Mouse (Mus musculus) neural tube, embryonic 11.5 days (tissue): ENCODE data around the gene Msh4. TPM values are rescaled to one million over a fixed set of nuclear protein-coding genes. Genes with fewer than 3 reads are reported as not detected.
"Not testable (repeated sequence)": the region's sequence is repeated elsewhere in the genome, so short reads cannot be mapped to it uniquely, and the experiment has no call there.

Source experiments
- ATAC-seq: fragments of 200-750 bp; cut with Nextera tagmentation; 2 replicates; pipeline ENCODE4 v1.8.0; 2017; ENCODE audit warnings: moderate number of reproducible peaks, mild to moderate bottlenecking, moderate TSS enrichment, moderate library complexity; ENCODE audit not compliant: insufficient read depth, low FRiP score, low TSS enrichment
- DNase-seq: peaks from one replicate; pipeline ENCODE4 v3.0.0-alpha.2; 2015; ENCODE audit warnings: low spot score
- H3K27ac ChIP-seq: fragments of 300-500 bp; sonication (generic); 2 replicates; pipeline ENCODE4 v1.5.1; 2014; ENCODE audit warnings: low read depth, mild to moderate bottlenecking, low read length
- H3K27me3 ChIP-seq: fragments of 300-500 bp; sonication (generic); 2 replicates; pipeline ENCODE4 v1.6.1; 2014; ENCODE audit warnings: mild to moderate bottlenecking, low read length, mixed read lengths; ENCODE audit not compliant: control insufficient read depth, insufficient read depth
- H3K36me3 ChIP-seq: fragments of 300-500 bp; sonication (generic); 2 replicates; pipeline ENCODE4 v1.6.1; 2014; ENCODE audit warnings: mild to moderate bottlenecking, low read length, moderate library complexity, mixed read lengths; ENCODE audit not compliant: control insufficient read depth, insufficient read depth
- H3K4me1 ChIP-seq: fragments of 300-500 bp; sonication (generic); 2 replicates; pipeline ENCODE4 v1.6.1; 2014; ENCODE audit warnings: low read length, mixed read lengths; ENCODE audit not compliant: control insufficient read depth, insufficient read depth
- H3K4me2 ChIP-seq: fragments of 300-500 bp; sonication (generic); 2 replicates; pipeline ENCODE4 v1.6.1; 2014; ENCODE audit warnings: low read depth, mild to moderate bottlenecking, moderate library complexity
- H3K4me3 ChIP-seq: fragments of 300-500 bp; sonication (generic); 2 replicates; pipeline ENCODE4 v1.5.1; 2014; ENCODE audit warnings: low read depth, low read length
- H3K9ac ChIP-seq: fragments of 300-500 bp; sonication (generic); 2 replicates; pipeline ENCODE4 v1.6.1; 2014; ENCODE audit warnings: mild to moderate bottlenecking, low read length
- H3K9me3 ChIP-seq: fragments of 300-500 bp; sonication (generic); 2 replicates; pipeline ENCODE4 v1.6.1; 2016; ENCODE audit warnings: low read length; ENCODE audit not compliant: control insufficient read depth
- WGBS: fragments of 180-500 bp; shearing (Covaris S2); extraction: QIAGEN DNeasy Blood & Tissue Kit; methylation state at CpG from one replicate; pipeline ENCODE4 v1.1.7; 2014; 5-methylcytosine and 5-hydroxymethylcytosine counted together
- polyA plus RNA-seq: library from polyadenylated mRNA; unstranded; fragments of >200 nt; fragmentation: Nextera tagmentation; extraction: Ambion mirVana; gene quantifications from 2 replicates; pipeline ENCODE4 v1.2.1, GENCODE M21; 2014

Msh4 gene
- polyA plus RNA-seq, 1 experiment from 2014 or later: 0.07 TPM

DNA sequence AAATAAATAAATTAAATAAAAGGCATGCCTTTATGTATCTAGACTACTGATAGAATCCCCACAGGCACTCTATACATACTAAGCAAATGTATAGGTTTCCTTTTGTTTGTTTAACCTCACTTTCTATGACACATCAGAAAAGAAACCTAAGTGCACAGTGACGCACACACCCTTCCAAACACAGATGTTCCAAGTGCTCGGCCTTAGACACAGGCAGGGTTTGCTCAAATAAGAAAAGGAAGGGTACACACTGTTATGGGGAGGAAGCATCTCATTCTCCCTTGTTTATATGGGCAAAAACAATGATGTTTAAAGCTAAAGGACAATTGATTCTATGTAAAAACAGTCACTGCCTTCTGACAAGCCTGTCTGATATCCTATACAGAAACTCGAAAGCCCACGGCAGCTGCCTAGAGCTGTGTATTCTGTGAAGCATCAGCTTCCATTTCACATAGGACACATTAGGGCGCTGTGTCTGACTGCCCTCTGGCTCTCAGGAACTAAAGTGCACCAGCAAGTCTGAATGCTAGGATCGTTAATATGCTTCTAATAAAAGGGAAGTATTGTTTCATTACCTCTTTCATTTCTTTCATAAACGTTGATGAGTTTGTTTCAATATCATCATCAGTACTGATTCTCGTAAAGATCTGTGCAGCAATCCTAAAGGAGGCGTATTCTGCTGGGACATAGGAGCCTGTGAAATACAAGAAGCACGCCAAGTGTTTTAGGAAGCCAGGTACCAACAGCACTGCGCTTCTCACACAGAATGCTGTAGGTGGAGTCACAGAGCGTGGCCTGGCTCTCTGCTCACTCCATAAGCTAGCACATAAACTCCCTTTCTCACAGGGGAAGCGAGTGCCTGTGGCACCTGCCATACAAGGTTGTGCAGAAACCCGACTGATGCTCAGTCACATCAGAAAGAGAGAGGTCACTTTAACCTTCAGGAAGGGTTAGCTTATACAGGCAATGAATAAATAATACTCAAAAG is 38.5 kb downstream of the Msh4 start:
- 81% methylated on average over 14 of the region's 14 CpGs for WGBS
- H3K27me3 ChIP-seq: no peaks in the 10 kb centered on the region
- no peak overlapping the region for H3K4me2 ChIP-seq
- H3K9ac ChIP-seq: no peak overlapping the region
- H3K36me3 ChIP-seq: no peaks in the 10 kb centered on the region
- no peaks in the 10 kb centered on the region for H3K4me1 ChIP-seq
- DNase-seq: no peak
- no peak overlapping the region for H3K4me3 ChIP-seq
- H3K27ac ChIP-seq: no peak overlapping the region
- no peak for ATAC-seq
- H3K9me3 ChIP-seq: no peaks in the 10 kb centered on the region

DNA sequence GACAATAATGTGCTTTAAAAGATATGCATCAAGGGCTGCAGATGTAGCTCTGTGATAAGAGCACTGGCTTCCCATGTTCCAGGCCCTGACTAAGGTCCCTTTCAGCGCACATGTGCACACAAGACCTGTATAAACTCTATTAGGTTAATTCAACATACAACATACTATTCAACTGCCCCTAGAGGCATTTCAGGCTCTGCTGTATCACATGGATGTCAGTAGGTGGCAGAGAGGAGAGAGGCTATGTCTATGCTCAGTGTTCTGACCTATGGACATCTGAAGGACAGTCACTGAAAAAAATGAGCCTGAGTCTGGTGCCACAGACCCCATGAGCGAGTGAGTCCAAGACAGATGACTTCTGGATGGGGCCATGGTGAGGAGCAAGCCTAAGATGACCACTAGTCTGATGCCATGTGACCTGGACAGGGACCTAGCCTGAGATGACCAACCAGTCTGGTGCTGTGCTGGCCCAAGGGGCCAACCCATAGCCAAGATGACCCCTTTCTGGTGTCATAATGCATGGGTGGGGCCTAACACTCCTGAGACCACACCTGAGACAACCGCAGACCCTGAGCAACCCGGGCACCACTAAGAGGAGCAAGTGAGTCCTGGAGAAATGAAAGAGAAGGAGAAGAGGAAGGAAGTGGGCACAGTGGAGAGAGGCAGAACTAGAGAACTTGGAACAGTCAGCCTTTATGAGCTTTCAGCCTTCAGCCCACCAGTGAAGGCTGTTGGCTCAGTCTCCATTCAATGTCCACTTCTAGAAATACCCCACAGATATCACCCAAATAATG is 41.1 kb downstream of the Msh4 start:
- 92% methylated on average over 4 of the region's 4 CpGs for WGBS

DNA sequence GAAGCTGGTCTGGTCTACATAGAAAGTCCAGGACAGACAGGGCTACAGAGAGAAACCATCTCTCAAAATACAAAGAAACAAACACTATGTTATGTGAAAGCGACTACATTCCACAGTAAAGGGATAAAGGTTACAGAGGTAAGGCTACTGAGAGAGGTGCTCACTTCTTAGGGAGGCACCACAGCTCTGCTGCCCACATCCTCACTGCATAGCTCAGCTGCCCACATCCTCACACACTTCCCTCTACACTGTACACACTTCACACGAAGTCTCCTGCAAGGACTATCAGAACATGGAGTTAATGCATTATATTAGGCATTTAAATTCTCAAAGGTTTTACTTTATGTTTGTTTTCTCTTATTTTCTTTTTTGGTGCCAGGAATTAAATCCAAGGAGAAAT is 42.1 kb downstream of the Msh4 start:
- ATAC-seq (no peak), DNase-seq (no peak)
- no peaks in the 10 kb centered on the region for H3K36me3 ChIP-seq
- H3K27ac ChIP-seq: no peak overlapping the region
- H3K27me3 ChIP-seq: no peaks in the 10 kb centered on the region
- no peaks in the 10 kb centered on the region for H3K4me1 ChIP-seq
- no peak overlapping the region for H3K4me3 ChIP-seq
- H3K9ac ChIP-seq: no peak overlapping the region
- no peaks in the 10 kb centered on the region for H3K9me3 ChIP-seq
- no peak overlapping the region for H3K4me2 ChIP-seq
- WGBS: 93% methylated on average over 2 of the region's 2 CpGs

More for the DNA sequence above, 41.1 kb downstream of the Msh4 start:
- ATAC-seq (no peak; the same call in 1 of the 2 replicates), DNase-seq (no peak)
- no peak overlapping the region for H3K9ac ChIP-seq
- H3K4me2 ChIP-seq: no peak overlapping the region
- no peak overlapping the region for H3K27ac ChIP-seq
- H3K4me1 ChIP-seq: no peaks in the 10 kb centered on the region
- no peaks in the 10 kb centered on the region for H3K27me3 ChIP-seq
- H3K4me3 ChIP-seq: no peak overlapping the region
- no peaks in the 10 kb centered on the region for H3K9me3 ChIP-seq
- H3K36me3 ChIP-seq: no peaks in the 10 kb centered on the region

DNA sequence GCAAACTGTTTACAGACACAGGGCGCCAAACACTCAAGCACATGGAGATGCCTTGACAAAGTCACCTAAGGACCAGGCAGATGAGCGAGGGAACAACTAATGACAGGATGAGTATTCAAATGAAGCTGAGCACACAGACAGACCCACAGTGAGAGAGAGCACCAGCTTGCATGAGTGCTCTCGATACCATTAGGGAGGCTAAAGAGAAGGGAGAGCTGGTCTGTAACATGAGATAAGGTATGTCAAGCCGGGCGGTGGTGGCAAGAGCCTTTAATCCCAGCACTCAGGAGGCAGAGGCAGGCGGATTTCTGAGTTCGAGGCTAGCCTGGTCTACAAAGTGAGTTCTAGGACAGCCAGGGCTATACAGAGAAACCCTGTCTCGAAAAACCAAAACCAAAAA is 45.5 kb downstream of the Msh4 start:
- ATAC-seq, H3K4me1 ChIP-seq, H3K4me2 ChIP-seq, H3K36me3 ChIP-seq, DNase-seq, H3K4me3 ChIP-seq, H3K9me3 ChIP-seq, H3K9ac ChIP-seq, H3K27ac ChIP-seq, H3K27me3 ChIP-seq: not testable (repeated sequence)
- WGBS: 93% methylated on average over 8 of the region's 8 CpGs

DNA sequence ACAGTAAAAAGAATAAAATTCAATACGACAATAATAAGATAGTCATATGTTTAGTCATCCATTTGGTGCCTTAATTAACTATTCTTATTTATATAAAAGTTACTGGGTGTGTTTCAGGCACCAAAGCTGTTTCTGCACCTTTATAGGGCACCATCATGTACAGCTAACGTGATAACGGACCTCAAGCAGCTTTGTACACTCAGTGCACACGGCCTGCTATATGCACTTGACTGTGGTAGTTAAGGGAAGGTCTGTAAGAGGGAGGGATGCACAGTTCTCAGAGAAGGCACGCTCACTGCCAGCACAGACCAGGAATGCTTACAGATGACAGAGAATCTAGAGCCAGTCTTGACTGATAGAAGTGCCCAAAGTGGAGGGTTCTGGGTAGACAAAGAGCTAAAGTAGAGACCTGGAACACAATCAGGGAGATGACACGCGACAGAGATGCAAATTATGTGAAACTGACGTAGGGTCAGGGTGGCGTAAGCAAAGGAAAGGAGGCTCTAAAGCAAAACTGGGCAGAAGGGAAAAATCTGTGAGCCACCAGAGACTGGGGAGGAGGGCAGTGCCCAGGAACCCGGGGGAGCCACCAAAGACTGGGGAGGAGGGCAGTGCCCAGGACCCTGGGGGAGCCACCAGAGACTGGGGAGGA is 47.5 kb downstream of the Msh4 start:
- 87% methylated on average over 10 of the region's 10 CpGs for whole genome bisulfite sequencing
- no peak overlapping the region for H3K27ac ChIP-seq
- H3K9ac ChIP-seq: no peak overlapping the region
- no peaks in the 10 kb centered on the region for H3K36me3 ChIP-seq
- H3K4me3 ChIP-seq: no peak overlapping the region
- no peaks in the 10 kb centered on the region for H3K9me3 ChIP-seq
- no peaks in the 10 kb centered on the region for H3K4me1 ChIP-seq
- no peaks in the 10 kb centered on the region for H3K27me3 ChIP-seq
- H3K4me2 ChIP-seq: no peak overlapping the region
- DNase-seq: no peak
- no peak for ATAC-seq

DNA sequence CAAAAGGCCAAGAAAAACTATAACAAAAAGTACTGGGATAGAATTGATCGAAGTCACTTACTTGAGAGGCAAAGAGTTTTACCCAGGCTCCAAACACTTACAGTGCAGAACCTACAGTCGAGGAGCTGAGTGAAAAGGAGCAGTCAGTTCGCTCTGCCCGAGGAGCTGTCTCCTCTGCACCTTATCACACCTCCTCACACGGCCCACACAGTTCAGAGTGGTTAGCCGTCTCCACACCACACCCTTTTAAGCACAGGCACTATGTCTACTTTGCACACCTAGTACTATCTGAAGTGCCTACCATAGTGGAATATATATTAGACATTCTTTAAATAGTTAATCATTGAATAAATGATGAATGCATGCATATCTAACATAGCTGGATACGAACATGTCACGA is 53.7 kb downstream of the Msh4 start:
- no peak for ATAC-seq

DNA sequence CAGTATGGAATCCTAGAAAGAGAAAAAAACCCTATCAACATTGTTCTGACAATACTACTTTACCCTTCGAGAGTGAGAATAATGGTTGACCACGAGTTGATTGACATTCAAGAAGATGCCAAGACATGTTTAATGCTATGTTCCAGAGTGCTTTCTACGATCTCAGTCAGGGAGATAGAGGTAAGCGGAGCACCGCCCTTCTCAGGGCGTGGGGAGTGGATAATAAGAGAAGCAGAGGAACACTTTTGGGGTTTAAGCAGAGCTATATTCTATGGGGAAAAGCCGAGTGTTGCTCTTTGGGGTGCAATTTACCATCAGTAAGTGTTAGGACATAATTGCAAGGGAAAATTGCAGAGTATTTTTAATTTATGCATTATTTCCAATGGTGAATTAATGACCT is 55.2 kb downstream of the Msh4 start:
- no peaks in the 10 kb centered on the region for H3K4me1 ChIP-seq
- no peaks in the 10 kb centered on the region for H3K9me3 ChIP-seq
- ATAC-seq: no peak
- no peak overlapping the region for H3K4me2 ChIP-seq
- no peaks in the 10 kb centered on the region for H3K27me3 ChIP-seq
- no peak overlapping the region for H3K9ac ChIP-seq
- H3K27ac ChIP-seq: no peak overlapping the region
- WGBS: 91% methylated on average over 7 of the region's 7 CpGs
- H3K36me3 ChIP-seq: no peaks in the 10 kb centered on the region
- H3K4me3 ChIP-seq: no peak overlapping the region
- DNase-seq: no peak

More for the DNA sequence above, 53.7 kb downstream of the Msh4 start:
- DNase-seq: no peak
- no peak overlapping the region for H3K9ac ChIP-seq
- no peak overlapping the region for H3K4me2 ChIP-seq
- H3K9me3 ChIP-seq: no peaks in the 10 kb centered on the region
- H3K4me1 ChIP-seq: no peaks in the 10 kb centered on the region
- H3K36me3 ChIP-seq: no peaks in the 10 kb centered on the region
- no peak overlapping the region for H3K27ac ChIP-seq
- H3K4me3 ChIP-seq: no peak overlapping the region
- H3K27me3 ChIP-seq: no peaks in the 10 kb centered on the region
- WGBS: 80% methylated on average over 8 of the region's 8 CpGs

DNA sequence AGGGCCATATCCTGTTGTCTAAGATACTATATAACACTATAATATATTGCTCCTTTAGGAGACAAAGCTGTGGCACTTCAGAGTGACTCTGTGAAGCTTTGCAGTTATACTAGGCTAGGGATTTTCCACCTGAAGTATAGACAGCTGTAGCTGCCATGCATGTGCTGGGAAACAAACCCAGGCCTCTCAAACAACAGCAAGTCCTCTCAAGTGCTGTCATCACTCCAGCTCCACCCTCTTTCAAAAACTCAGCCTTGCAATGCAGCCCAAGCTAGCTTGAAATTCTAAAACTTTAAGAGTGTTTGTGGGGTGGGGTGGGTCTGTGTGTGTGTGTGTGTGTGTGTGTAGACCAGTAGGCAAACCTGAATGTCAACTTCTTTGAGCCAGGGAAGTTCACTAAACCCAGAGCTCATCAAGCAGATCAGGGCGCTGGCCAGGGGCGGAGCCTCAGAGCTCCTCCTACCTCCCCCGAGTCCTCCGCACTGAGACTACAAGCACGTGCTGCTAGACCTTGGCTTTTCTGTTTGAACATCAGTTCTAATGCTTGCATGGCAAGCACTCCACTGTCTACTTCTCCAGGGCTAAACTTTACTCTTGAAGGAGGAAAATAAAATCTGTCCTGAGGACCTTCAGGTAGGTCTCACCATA is 56.4 kb downstream of the Msh4 start:
- Histone ChIP-seq H3K4me3 (no peak overlapping the region), H3K9ac (no peak overlapping the region), H3K36me3 (no peaks in the 10 kb centered on the region), H3K4me1 (no peaks in the 10 kb centered on the region), H3K4me2 (no peak overlapping the region), H3K9me3 (no peaks in the 10 kb centered on the region), H3K27me3 (no peaks in the 10 kb centered on the region), H3K27ac (no peak overlapping the region)
- ATAC-seq (no peak), DNase-seq (no peak)
- 9% methylated on average over 5 of the region's 5 CpGs for WGBS
